Mouse (Mus musculus) lung, postnatal 25 days (tissue): ENCODE data around the gene Enpep.
A peak's percentile ranks its signal among the peaks of the same experiment; 100 is the strongest.

Source experiments
- DNase-seq: peaks from one replicate; pipeline ENCODE4 v3.0.0; 2022; ENCODE audit warnings: low spot score

The Enpep gene

DNA sequence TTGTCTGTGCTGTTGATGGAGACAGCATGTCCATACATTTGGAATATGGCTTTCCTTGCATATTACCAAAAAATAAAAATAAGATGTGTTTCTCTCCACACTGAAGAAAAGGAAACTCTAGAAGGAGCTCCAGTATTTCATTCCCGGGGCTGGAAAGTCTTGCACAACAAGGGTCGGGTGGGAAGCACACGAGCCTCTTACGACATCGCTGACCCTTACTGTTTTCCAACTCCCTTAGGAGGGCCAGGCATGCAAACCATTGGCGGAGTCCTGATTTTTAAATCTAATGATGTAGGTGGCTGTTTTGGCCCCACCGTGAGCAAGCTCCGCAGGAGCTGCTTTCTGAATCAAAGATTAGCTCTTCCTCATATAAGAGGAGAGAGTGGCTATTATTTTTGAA lies 20.6 kb downstream of the Enpep start:
- DNase-seq, result peak; percentile 34

DNA sequence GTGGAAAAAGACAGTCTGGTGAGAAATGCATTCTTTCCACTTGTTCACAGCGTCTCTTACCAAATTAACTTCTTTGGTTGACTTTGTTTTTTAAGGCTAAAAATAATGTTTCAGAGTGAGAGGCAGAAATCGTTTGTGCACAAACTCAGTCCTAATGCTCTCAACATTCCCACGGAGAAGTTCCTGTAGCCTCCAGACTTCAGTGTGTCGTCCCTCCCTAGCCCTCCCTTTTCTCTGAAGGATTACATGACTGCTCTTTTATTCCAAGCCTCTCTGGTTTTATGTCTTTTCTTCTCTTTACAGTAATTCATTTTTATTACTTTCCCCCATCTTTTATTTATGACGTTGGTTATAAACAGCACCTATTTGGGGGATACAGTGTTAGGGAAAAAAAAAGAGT lies 22.6 kb downstream of the Enpep start:
- DNase-seq, result no peak

GRCm38 (mm10) chr3:129308876-129309275 lies 23.6 kb downstream of the Enpep start:
- no peak for DNase-seq

GRCm38 (mm10) chr3:129308102-129308752 lies 24.3 kb downstream of the Enpep start:
- peak; percentile 63 for DNase-seq

DNA sequence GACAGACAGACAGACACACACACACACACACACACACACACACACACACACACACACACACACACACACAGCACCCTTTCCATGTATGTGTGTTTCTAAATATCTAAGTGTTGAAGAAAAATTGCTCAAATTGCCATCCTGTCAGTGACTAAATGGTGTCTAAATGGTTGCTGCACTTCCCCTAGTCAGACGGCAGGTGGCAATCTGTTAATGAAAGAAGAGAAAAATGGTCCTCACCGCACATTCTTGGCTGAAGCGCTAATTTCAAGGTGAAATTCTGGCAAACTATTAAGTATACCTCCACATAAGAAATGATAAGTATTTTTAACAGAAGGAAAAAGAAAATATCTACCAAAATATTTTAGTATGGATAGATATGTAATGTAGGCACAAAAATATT lies 28.6 kb downstream of the Enpep start:
- DNase-seq, result peak; percentile 41

- peak; percentile 48 for DNase-seq
These were observed 32.6 kb downstream of the Enpep start for GRCm38 (mm10) chr3:129299874-129300273.

DNA sequence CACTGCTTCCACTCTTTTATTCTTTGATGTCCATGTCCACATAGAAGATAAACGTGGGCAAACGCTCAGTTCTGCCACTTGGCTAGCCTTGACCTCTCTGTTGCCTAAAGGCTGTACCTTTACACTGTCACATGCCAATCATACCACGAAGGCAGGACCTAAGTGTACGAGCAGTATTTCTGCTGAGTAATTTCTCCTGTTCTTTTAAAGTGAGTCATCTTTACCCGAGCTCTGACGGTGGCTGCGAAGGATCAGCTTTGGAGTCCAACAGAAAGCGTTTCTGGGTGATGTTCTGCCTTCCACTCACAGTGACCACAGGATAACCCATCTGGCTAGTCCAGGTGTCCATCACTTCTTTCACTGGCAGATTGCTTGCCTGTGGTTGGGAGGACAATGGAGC lies 33.9 kb downstream of the Enpep start:
- no peak for DNase-seq

- DNase-seq, result peak; percentile 40
These were observed 35.5 kb downstream of the Enpep start for GRCm38 (mm10) chr3:129296994-129297393.

- no peak for DNase-seq
These were observed 36.6 kb downstream of the Enpep start for GRCm38 (mm10) chr3:129295883-129296282.

DNA sequence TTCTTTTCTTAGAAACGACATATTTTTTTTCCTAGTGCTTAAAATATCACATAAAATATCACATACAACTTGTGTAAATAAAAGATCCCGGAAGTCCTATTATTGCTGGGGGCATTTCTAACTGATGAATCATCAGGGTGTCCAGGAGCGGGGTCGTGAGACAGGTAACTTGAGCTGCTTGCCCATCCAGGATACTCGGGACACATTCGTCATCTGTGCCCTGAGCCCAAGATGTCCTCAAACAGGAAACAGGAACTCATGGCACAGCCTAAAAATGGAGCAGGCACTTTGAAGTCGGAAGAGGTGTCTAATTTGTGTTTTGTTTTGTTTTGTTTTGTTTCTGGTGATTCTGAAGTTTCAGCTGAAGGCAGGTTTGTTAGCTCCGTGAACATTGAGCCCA lies 43.0 kb downstream of the Enpep start:
- DNase-seq, result no peak

GRCm38 (mm10) chr3:129287140-129287539 lies 45.4 kb downstream of the Enpep start:
- DNase-seq, result peak; percentile 8

- no peak for DNase-seq
These were observed 46.1 kb downstream of the Enpep start for GRCm38 (mm10) chr3:129286426-129286825.

DNA sequence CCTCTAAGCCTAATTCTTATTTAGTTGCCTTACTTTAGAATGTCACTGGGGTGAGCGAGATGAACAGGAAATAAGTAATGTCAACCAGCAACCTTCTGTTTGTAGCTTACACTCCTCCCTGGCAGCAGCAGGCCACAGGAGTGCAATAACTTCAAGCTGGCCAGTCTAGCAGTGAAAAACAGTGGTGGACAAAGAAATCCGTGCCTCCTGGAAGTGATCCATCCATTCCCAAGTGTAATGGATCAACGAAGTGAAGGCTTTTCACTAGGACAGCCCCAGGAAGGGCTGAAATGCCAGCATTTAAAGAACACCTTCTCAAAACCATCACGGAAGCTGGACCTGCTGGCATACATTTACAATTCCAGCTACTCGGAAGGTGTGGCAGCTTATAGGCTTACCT lies 48.2 kb downstream of the Enpep start:
- DNase-seq, result no peak

GRCm38 (mm10) chr3:129279441-129279840 lies 53.1 kb downstream of the Enpep start:
- DNase-seq, result no peak

- DNase-seq, result no peak
These were observed 59.2 kb downstream of the Enpep start for GRCm38 (mm10) chr3:129273156-129273831.

- peak; percentile 10 for DNase-seq
These were observed 62.5 kb downstream of the Enpep start for GRCm38 (mm10) chr3:129270044-129270443.

DNA sequence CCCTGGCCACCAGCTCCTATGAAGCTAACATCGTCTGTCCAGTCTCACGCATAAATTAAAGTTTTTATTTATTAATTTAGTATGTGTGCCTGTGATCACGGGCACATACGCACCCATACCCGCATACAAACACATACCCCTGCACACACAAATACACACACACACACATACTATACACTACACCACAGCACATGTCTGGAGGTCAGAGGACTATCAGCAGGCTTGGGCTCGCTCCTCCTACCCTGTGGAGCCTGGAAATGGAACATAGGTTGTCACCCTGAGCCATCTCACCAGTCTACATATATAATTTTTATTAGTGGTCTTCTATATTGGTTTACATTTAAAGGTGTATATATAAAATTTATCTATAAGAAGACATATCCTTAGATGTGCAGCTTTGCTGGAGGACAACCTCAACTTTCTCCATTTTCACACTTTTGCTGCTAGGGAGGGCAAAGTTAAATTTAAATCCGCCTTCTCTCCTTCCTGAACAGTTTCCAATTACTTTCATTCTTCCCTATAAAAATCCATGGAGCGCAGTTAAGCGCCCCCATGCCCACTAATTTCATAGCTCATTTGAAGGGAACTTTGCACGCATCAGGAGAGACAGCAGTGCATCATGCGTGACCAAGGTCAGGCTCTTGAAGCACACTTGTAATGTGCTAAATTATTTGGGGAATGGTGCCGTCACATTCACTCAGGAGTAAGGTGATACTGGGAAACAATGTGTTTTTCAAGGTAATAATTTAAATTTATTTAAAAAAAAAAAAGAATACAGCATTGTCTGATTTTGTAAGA lies 63.4 kb downstream of the Enpep start:
- no peak for DNase-seq

DNA sequence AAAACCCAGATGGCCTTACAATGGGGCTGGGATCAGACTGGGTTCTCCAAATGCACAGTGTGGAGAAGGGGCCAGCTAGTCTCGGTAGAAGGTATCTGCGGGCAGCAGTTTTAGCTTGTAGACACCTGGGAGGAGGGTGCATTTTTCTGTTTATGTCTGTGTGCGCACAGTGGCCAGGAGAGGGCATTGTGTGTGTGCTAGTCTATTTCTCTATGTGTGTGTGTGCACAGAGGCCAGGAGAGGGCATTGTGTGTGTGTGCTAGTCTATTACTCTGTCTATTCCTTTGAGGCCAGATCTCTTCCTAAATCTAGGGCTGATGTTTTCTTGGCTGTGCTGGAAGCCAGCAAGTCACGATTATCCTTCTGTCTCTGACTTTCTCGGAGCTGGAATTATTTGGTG lies 74.0 kb downstream of the Enpep start:
- no peak for DNase-seq

- DNase-seq, result peak; percentile 2
These were observed 75.8 kb downstream of the Enpep start for GRCm38 (mm10) chr3:129256766-129257165.

DNA sequence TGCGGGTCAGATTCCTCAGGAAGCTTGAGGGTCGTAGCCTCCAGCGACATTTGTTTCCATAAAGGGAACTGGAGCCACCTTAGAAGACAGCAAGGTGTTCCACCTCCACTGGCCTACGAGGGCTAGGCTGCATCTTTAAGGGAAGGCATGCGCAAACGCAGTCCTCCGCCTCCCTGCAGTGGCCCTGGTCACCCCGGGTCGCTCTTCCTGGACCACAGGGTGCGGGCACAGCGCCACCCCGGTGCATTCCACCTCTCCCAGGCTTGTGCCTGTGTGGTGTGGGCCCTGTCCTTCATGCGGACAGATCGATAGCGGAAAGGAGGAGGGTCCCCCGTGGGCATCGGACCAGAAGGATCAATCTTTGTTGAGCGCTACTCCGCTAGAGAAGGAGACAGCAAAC lies 76.2 kb downstream of the Enpep start:
- no peak for DNase-seq

GRCm38 (mm10) chr3:129254246-129254645 lies 78.3 kb downstream of the Enpep start:
- DNase-seq, result no peak

DNA sequence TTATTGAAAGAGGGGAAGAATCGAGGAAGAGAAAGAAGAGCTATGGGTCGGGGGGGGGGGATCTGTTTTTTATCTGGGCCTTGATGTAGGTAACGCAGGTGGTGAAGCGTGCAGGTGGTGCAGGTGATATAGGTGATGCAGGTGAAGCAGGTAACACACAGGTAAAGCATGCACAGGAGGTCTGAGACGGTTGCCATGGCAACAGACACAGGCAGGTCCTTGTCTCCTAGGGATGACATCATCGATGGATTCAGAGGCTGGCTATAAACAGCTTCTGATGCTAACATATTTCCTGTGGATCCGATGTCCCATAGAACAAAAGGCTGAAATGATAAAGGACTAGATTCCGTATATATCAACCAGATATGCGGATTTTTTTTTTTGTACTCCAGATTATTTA lies 81.5 kb downstream of the Enpep start:
- DNase-seq, result no peak

GRCm38 (mm10) chr3:129238664-129239258 lies 93.8 kb downstream of the Enpep start:
- no peak for DNase-seq
